Mouse (Mus musculus): ENCODE results near the gene Sema3e.

Sema3e gene

DNA sequence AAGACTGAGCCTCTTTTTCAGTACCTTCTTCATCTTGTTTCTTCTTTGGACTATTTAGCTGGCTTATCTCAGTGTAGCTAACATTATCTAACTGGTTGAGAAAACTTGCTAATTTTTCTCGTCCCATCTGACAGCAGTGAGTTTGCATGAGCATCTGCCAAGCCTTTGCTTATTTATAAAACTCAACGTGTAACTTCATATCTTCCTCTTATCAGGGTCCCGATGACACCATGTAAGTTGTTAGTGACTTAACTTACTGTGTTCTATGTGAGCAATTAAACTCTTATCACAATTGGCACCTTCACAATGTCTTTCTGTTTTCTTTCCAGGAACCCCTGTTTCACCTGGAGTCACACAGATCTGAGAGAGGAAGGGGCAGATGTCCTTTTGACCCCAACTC lies 184.9 kb downstream of the Sema3e start:
- DNase-seq (ENCODE audit: low spot score) = no peak

DNA sequence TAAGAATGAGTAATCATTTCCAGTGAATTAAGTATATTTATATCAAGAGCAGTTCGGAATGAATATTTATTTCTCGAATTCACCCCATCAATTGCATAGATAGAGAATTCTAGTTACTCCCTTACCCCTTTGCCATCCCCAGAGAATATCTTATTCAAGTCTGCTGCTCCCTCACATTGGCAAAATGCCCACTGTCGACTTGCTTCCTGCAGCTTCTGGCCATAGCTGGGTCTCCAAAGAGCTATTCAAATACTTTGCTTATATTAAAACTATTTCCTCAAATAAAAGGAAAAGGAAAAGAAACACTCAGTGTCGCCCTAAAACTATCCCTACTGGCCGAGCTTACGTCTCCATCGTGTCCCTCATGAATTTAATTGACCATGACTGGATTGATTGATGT lies 191.1 kb downstream of the Sema3e start:
- DNase-seq (ENCODE audit: low spot score) = no peak

DNA sequence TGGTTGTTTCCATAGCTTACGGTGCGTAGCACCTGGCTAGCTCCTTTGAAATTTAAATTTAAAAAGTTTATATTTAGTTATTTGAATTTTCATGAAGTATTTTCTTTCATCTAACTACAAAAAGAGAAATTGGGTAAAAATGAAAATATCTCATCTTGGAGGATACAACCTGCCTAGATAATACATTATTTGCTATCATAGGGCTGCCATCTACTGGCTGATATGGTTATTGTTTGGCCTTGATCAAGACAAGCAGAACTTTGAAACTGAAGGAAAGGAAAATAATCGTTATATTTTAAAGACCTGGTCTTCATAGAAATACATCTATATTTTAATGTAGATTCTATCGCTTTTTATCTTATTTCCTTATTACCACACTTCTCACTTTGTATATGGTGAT lies 193.6 kb downstream of the Sema3e start:
- DNase-seq (ENCODE audit: low spot score) = peak; percentile 52

DNA sequence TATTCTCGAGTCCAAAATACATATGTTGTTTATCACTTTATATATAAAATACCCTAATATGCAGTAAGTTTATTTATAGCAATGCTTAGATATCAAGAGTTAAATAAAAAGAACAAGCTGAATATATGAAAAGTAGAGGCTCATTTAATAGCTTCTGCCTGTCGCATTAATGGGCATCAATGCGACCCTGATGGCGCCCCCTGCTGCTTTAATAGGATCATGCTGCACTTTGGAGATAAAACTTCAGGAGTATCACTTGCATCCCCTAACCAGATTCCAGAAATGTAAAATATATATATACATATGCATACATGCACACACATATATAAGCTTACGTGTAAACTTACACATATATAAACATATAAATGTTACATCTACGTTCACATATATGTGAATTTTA lies 199.4 kb downstream of the Sema3e start:
- DNase-seq (ENCODE audit: low spot score) = no peak

DNA sequence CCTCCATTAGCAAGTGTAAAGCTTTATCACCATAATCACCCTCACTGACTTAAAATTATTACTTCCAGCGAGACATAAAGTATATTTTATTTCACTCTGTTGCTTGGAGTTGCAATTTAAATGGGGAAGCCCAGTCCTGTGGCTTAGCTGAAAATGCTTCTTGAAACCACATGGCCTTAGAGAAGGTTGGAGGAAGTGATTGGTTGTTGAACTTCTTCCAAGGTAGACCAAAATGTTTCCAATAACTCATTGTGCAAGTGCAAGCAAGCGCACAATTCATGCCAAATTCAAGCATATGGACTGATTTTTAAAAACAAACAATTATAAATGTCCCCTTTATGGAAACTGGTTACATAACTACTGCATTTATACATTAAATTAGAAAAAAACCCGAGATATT lies 206.0 kb downstream of the Sema3e start:
- DNase-seq (ENCODE audit: low spot score) = no peak

DNA sequence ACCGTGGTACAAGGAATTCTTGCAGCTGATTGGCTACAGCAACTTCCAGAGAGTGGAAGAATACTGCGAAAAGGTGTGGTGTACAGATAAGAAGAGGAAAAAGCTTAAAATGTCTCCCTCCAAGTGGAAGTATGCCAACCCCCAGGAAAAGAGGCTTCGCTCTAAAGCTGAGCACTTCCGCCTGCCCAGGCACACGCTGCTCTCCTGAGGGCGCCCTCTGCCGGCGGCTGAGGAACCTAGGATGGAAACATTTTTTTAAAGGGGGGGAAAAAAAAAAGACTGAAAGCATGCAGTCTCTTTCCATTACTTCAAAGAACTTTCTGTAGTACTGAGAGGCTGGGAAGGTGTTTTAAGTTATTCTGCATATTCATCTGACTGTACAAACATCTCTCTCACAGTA lies 227.5 kb downstream of the Sema3e start:
- DNase-seq (ENCODE audit: low spot score) = peak; percentile 6

DNA sequence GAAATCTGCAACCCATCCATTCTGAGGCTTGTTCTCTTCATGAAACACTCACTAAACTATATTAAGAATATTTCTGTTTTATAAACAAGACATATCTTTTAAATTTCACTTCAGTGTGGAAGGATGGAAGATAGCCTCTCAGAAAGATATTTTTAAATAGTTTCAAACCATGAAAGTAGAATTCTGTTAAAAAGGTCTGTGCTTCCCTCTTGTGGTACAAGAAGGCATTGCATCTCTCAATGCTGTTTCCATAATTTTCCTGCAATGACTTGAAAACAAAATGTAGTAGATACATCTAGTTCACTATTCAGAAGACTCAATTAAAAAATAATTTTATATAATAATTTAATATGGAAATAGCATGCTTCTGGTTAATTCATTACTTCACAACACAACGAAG lies 228.3 kb downstream of the Sema3e start:
- peak; percentile 47 for DNase-seq (ENCODE audit: low spot score)

DNA sequence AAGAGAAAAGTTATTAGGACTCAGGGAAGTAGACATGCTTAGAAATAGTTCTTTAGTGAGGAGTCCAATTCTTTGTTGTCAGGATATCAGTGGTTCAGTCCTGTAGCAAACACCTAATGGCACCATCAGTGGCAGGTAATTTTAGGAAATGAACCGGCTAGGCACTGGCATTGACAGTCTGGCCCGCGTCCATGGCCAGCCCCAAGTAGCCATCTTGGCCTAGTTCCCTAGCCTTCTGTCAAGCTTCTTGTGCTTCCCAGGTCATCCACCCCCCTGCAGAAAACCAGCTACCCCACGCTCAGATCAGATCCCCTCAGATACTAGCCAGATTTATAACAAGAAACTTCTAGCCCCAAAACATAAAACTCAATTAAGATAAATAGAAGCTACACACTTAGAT lies 235.1 kb downstream of the Sema3e start:
- DNase-seq (ENCODE audit: low spot score) = no peak

DNA sequence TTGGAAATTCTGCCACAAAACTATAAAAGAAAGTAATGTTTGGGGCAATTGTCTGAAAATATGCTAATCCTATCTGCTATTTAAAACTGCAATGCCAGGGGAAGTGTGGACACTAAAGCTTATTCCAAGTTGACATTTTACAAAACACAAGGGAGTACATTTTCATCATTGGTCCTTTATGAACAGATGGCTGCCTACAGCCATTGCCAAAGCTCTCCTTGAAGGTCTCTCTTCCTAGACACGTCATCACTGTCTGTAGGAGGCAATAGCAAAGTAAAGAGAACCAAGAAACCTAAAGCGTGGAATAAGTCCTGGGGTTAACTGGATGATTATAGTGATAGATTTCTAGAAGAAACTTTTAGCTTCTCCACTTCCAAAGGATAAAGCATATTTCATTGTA lies 242.3 kb downstream of the Sema3e start:
- DNase-seq (ENCODE audit: low spot score) = no peak
